Mouse (Mus musculus) forebrain, embryonic 16.5 days (tissue): ENCODE measurements around the gene Farp1. TPM values are rescaled to one million over a fixed set of nuclear protein-coding genes. Genes with fewer than 3 reads are reported as not detected.

ENCODE experiments used
- ATAC-seq: fragments of 200-750 bp; cut with Nextera tagmentation; 2 replicates; pipeline ENCODE4 v1.8.0; 2017; ENCODE audit warnings: mild to moderate bottlenecking, moderate library complexity
- H3K27ac ChIP-seq: fragments of 300-500 bp; sonication (generic); 2 replicates; pipeline ENCODE4 v1.5.1; 2014; ENCODE audit warnings: low read length, control low read depth
- H3K27me3 ChIP-seq: fragments of 300-500 bp; sonication (generic); replicated peaks from 2 replicates; pipeline ENCODE4 v1.6.1; 2014; ENCODE audit warnings: low read length; ENCODE audit not compliant: control insufficient read depth, insufficient read depth
- H3K36me3 ChIP-seq: fragments of 300-500 bp; sonication (generic); 2 replicates; pipeline ENCODE4 v1.6.1; 2014; ENCODE audit not compliant: control insufficient read depth, insufficient read depth
- H3K4me1 ChIP-seq: fragments of 300-500 bp; sonication (generic); replicated peaks from 2 replicates; pipeline ENCODE4 v1.6.1; 2014; ENCODE audit warnings: low read length; ENCODE audit not compliant: control insufficient read depth, insufficient read depth
- H3K4me2 ChIP-seq: fragments of 300-500 bp; sonication (generic); 2 replicates; pipeline ENCODE4 v1.6.1; 2014; ENCODE audit warnings: mild to moderate bottlenecking, low read length, control low read depth
- H3K4me3 ChIP-seq: fragments of 300-500 bp; sonication (generic); replicated peaks from 2 replicates; pipeline ENCODE4 v1.5.1; 2014; ENCODE audit warnings: mild to moderate bottlenecking, low read length, control low read depth
- H3K9ac ChIP-seq: fragments of 300-500 bp; sonication (generic); replicated peaks from 2 replicates; pipeline ENCODE4 v1.6.1; 2014; ENCODE audit warnings: low read depth, low read length, control low read depth
- H3K9me3 ChIP-seq: fragments of 300-500 bp; sonication (generic); 2 replicates; pipeline ENCODE4 v1.6.1; 2016; ENCODE audit warnings: low read length; ENCODE audit not compliant: control insufficient read depth
- WGBS: fragments of 180-500 bp; shearing (Covaris S2); extraction: QIAGEN DNeasy Blood & Tissue Kit; methylation state at CpG from one replicate; pipeline ENCODE4 v1.1.7; 2014; 5-methylcytosine and 5-hydroxymethylcytosine counted together
- polyA plus RNA-seq: library from polyadenylated mRNA; unstranded; fragments of >200 nt; fragmentation: Nextera tagmentation; extraction: Ambion mirVana; gene quantifications from 2 replicates; pipeline ENCODE4 v1.2.1, GENCODE M21; 2015

The Farp1 gene
- polyA plus RNA-seq, 1 experiment from 2014 or later: 43.6 TPM

GRCm38 (mm10) chr14:121328878-121329277 is 293.9 kb downstream of the Farp1 start:
- H3K9me3 ChIP-seq: no peaks in the 10 kb centered on the region
- 86% methylated on average over 5 of the region's 5 CpGs for WGBS
- no peaks in the 10 kb centered on the region for H3K27me3 ChIP-seq
- H3K4me3 ChIP-seq: no peak overlapping the region
- H3K4me1 ChIP-seq: no peaks in the 10 kb centered on the region
- H3K36me3 ChIP-seq: no peaks in the 10 kb centered on the region
- no peak overlapping the region for H3K4me2 ChIP-seq
- no peak overlapping the region for H3K27ac ChIP-seq
- no peak overlapping the region for H3K9ac ChIP-seq
- no peak for ATAC-seq

GRCm38 (mm10) chr14:121329401-121330089 is 294.5 kb downstream of the Farp1 start:
- ATAC-seq: no peak

GRCm38 (mm10) chr14:121330090-121330408 is 295.0 kb downstream of the Farp1 start:
- Histone ChIP-seq H3K4me1 (no peaks in the 10 kb centered on the region), H3K36me3 (no peaks in the 10 kb centered on the region), H3K9me3 (no peaks in the 10 kb centered on the region), H3K4me3 (no peak overlapping the region), H3K9ac (no peak overlapping the region), H3K27me3 (no peaks in the 10 kb centered on the region), H3K27ac (no peak overlapping the region), H3K4me2 (no peak overlapping the region)
- 69% methylated on average over 3 of the region's 3 CpGs for WGBS
- ATAC-seq: no peak

More at GRCm38 (mm10) chr14:121329401-121330089, 294.5 kb downstream of the Farp1 start:
- WGBS: 74% methylated on average over 5 of the region's 5 CpGs
- Histone ChIP-seq H3K9ac (no peak overlapping the region), H3K4me2 (no peak overlapping the region), H3K27me3 (no peaks in the 10 kb centered on the region), H3K36me3 (no peaks in the 10 kb centered on the region), H3K27ac (no peak overlapping the region), H3K4me1 (no peaks in the 10 kb centered on the region), H3K9me3 (no peaks in the 10 kb centered on the region), H3K4me3 (no peak overlapping the region)

Other genes with a start within 250 kb of the Farp1 start
- 84.9 and 104 TPM in 2 replicates for gene Ipo5, start 124.0 kb upstream of the Farp1 start, polyA plus RNA-seq